Mouse (Mus musculus) mouse embryonic stem cell (cell line): ENCODE measurements around the gene Chchd6.

Experiments
- in situ Hi-C, 2 experiments: fragments of 300-500 bp; cut with MboI; formaldehyde crosslinking; loops; 1 replicate in 1 of 2; 3 replicates in 1 of 2; pipeline ENCODE4 v1.14.3; 2019 to 2020; ENCODE audit warnings: low sequenced_read_pairs in 2 of 2, low pct_unique_long_range_greater_than_20kb in 1 of 2, mixed read lengths in 1 of 2; ENCODE audit not compliant: unreplicated experiment in 1 of 2

Gene Chchd6

DNA sequence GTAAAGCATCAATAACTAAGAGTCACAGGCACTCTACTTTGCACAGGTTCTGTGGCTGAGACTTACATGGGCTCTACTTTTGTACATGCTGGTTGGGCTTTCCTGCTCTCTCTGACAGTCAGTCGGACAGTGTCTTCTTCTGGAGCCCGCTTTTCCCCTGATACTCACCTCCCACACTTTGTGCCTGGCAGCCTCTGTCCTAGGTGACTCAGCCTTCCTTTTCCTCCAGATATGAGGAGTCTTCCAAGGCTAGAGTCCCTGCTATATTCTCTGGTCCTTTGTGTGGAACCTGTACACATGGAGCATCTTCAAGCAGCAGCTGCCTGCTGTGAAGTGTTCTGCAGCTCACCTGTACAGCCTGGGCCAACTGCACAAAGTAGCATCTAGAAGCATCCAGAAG, 201.6 kb downstream of the Chchd6 start:
- in situ Hi-C loops, result no loop called here

DNA sequence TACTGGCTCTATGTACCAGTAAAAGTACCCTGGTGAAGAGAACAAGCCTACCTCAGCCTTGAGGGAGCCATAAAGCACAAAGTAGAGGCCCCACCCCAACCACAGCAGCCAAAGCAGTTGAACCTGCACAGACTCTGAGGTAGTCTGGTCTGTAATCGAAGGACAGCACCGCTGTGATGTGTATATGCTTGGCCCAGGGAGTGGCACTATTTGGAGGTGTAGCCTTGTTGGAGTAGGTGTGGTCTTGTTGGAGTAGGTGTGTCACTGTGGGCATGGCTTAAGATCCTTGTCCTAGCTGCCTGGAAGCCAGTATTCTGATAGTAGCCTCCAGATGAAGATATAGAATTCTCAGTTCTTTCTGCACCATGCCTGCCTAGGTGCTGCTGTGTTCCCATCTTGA, 203.2 kb downstream of the Chchd6 start:
- in situ Hi-C loops, result no loop called here

DNA sequence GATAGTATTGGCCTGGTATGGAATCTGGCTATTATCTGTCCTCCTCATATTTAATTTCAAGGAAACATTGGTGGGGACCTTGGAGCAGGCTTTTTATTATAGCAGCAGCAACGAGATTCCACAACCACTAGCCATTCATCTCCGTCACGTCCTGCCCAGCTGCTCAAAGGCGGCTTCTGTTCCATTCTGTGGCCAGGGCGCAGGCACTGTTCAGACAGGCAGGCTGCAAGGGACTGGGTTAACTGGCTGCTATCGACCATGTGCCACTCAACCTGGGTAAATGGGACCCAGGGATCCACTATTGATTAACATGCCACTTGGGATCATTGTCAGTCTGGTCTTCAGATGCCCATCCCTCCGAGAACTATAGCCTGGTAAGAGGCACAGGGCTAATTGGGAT, 205.7 kb downstream of the Chchd6 start:
- in situ Hi-C loops, result no loop called here

DNA sequence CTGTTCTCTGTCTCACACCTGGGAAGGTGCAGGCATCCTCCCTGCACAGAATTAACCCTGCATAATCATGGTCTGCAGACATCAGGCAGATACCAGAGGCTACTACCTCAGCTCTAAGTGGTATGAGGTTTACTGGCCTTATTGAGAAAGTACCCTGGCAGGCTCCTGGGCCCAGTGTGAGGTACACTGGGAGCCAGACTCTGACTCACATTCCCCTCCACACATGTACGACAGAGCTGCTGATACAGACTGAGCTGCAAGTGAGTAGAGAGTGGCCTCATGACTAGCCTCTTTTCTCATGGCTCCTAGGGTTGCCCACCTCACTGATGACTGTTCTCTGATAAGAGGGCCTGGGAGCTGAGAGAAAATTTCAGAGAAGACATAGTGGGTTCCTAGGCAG, 208.5 kb downstream of the Chchd6 start:
- in situ Hi-C loops, result no loop called here

- in situ Hi-C loops, result no loop called here
These were observed 210.8 kb downstream of the Chchd6 start for GRCm38 (mm10) chr6:89384699-89385098.

GRCm38 (mm10) chr6:89381851-89382250, 213.6 kb downstream of the Chchd6 start:
- in situ Hi-C loops, result no loop called here

DNA sequence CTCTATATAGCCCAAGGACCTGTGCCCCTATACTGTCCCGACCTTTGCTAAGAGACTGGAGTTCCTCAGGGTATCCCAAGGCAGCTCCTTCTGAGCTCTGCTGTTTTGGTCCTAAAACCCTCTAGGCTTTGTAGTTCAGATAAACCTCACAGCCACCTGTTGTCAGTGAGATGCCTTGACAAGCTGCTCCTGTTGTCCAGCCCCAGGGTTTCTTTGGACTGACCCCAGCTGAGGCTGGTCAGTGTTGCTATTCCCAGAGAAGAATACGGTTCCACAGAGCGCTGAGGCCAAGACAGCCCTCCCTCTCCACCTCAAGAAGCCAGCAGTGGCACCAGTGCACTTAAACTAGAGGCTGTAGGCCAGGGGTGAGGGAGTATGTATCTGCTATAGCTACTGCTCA, 214.3 kb downstream of the Chchd6 start:
- in situ Hi-C loops, result no loop called here

- in situ Hi-C loops, result no loop called here
These were observed 214.7 kb downstream of the Chchd6 start for GRCm38 (mm10) chr6:89380751-89381150.

DNA sequence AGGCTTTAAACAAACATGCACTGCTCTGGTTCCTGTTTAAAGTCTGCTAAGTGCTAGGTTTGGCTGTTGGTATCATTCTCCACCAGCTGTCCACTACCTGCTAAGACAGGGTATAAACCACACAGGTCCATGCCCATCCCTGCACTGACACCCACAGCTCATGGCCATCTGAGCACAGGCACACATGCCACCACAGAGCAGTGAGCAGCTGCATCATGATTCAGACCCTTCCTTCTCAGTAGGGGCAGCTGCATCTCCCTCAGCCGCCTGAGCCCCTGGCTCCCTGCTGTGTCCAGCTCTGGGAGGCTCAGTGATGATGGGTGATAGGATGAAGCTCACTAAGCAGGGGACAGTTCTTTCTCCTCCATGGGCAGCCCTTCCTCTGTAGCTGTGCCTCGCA, 217.2 kb downstream of the Chchd6 start:
- in situ Hi-C loops, result no loop called here

DNA sequence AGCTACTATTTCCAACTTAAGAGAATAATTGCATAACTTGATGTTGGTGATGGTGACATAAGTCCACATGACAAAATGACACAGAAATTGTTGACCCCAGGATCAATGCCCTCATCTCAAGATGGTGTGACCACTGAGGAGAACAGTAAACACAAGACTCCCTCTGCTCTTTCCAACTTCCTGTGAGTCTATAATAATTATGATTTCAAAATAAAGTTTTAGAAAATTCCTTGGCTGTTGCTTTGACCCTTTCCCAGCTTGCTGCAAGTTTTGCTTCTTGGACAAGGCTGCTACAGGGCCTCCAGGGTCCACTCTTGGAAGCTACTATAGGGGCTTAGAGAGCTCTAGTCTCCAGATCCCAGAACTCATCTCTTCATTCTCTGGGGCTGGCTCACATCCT, 226.6 kb downstream of the Chchd6 start:
- in situ Hi-C loops, result no loop called here

DNA sequence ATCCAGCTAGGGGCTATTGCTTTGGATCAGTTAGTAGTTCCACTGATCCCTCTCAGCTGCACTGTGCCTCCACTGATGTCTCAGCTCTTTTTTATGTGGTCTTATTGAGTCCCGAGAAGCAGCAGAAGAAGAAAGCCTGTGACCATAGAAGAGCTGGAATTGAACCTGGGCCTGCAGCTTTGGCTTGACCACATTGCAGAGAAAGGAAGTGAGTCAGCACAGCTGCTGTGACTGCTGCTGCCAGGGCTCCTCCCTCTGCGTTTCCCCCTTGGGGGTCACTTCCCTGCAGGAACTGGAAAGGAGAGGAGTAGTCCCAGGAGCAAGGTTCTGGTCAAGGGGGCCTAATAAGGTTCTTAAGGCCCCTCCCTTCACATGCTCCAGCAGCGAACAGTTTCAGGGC, 231.1 kb downstream of the Chchd6 start:
- in situ Hi-C loops, result loop anchor here in 1 of 2 experiments (5.0 kb wide), 1 partner anchor 188 kb away; no protein-coding TSS in a partner anchor

- in situ Hi-C loops, result loop anchor here in 1 of 2 experiments (5.0 kb wide), 1 partner anchor 189 kb away; no protein-coding TSS in a partner anchor
These were observed 232.4 kb downstream of the Chchd6 start for GRCm38 (mm10) chr6:89363107-89363451.

DNA sequence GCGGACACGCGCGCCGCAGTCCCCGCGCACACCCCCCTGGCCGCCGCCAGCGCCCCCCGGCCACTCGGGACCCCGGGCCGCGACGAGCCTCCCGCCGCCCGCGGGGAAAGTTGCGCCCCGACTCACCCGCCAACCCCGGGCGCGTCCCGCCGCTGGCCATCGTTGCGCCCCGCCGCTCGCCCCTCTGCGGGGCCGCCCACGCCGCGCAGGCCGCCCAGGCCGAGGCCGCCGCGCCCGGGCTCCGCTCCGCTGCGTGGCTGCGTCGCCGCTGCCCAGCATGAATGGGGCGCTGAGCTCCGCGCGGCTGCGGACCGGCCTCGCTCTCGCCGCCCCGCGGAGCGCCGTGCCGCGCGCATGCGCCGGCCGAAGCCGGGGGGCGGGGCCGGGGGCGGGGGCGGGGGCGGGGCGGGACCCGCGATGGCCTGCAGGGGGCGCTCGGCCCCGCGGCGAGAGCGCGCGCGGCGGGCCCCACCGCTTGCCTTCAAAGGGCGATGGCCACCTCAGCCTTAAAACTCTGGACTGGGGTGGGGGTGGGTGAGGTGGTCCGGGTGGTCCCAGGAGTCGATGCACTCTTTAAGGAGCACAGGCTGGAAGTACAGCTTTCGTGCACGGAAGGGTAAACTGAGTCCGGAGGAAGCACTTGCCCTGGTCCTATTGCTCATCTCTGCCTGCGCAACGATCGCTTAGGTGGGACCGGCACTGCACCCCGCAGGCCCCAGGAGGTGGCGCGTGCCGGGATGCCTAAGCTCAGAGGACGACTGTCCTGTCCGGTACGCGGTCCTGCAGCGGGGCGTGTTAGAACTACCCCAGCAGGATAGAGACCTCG, 233.0 kb downstream of the Chchd6 start, which contains the start of gene Plxna1:
Gene Plxna1, minus strand, starts transcription at position 340 of the 826 bp plus-strand sequence.
- in situ Hi-C loops, result loop anchor here in 1 of 2 experiments (5.0 kb wide), 1 partner anchor 190 kb away; no protein-coding TSS in a partner anchor

- in situ Hi-C loops, result loop anchor here in 1 of 2 experiments (5.0 kb wide), 1 partner anchor 191 kb away; no protein-coding TSS in a partner anchor
These were observed 233.8 kb downstream of the Chchd6 start for GRCm38 (mm10) chr6:89361418-89362280.

DNA sequence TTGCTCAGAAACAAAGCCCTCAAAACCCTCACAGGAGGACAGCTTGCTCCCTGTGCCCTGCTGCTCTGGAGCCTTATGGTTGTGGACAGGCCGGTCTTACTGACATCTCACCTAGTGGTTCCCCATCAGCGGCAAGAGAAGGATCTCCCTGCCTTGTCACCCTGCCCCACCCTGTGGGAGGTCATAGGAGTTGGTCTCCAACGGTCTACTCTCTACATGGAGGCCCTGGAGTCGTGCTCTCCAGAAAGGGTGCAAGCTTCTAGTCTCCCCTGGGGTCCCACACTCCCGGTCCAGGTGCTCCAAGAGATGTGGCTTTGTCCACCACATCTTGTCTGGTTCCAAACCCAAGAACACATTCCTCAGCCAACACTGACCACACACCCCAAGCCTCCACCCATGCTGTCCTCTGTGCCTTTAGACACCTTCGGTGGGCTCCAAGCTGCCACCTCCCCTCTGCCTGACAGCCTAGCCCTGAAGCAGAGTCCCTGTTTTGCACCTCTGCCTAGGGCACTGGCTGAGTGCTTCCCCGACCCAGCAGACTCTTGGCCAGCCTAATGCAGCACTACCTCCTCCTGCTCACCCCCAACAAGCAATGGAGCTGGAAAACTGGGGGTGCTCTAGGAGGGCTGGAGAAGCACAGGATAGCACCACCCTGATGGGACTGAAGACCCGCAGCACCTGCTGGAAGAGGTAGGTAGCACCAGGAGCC, 234.6 kb downstream of the Chchd6 start:
- in situ Hi-C loops, result loop anchor here in 1 of 2 experiments (5.0 kb wide), 1 partner anchor 191 kb away; no protein-coding TSS in a partner anchor

DNA sequence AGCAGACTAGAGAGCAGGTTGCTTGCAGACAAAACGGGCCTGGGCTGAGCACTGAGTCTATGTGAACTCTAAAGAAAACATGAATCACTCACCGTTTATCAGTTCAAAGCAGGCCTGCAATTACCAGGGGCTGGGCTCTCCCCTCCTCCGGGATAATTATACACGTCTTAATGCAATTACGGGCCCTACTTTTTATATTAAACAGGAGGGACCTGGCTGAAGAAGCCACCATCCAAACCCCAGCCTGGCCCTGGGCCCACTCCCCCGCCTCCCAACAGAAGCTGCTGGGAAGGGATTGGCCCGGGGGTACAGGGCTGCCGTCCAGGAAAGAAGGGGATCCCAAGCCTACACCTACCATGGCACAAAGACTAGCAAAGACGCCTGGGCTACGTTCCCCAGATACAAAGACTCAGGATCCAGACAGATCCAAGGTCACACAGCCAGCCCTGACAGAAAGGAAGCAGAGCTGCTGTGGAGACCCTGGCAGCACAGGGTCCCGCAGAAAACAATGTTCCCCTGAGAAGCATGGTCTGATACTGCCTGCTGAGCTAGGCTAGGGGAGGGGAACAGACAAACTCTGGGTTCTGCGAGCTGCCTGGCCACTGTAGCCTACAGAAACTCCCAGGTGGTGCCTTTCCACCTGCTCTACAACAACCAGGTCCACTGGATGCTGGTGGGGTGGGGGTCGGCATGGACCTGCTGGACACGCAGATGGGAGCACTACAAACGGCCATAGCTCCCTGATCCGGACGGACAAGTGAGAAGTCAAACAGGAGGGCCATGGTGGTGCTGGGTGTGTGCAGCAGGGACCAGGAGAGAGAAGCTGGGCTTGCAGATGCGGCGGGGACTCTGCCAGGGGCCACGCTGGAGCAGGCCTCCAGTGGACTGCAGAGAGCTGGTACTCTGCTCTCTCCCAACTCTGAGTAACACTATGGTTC, 235.4 kb downstream of the Chchd6 start:
- in situ Hi-C loops, result loop anchor here in 1 of 2 experiments (5.0 kb wide), 1 partner anchor 192 kb away; no protein-coding TSS in a partner anchor

DNA sequence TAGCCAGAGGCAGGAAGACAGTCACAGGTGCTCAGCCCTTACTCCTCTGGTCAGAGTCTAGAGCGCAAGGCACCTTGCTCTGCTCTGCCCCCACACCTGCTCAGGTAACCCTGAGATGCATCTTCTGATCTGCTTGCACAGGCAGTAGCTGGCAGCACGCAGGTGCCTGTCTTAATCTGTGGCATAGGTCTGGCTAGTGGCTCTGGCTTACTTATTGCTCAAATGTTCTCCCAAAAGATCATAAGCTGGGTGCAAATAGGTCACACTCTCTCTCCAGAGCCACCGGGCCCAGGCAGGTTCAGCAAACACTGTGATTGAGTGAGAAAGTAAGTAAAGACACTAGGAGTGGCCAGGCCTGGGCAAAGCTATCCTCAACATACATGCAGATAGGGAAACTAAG, 236.3 kb downstream of the Chchd6 start:
- in situ Hi-C loops, result no loop called here

DNA sequence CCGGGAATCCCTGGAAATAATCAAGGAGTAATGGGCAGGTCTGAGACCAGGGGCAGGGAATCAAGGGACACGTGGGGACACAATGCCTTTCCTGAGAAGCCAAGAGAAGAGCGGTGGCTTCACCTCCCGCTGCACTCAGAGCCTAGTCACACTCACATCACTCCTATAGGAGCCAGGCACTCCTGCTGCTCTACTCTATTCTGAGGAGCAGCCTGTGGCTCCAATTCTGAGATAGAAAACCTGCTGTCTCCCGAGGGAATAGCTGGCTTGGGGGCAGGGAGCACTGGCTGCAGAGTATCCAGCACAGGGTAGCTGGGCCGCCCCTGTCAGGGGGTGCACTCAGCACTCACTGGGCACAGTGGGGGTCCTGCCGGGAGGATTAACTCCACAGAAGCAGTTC, 239.8 kb downstream of the Chchd6 start:
- in situ Hi-C loops, result no loop called here
